Mouse (Mus musculus): ENCODE measurements around the gene Helq. TPM values are rescaled to one million over a fixed set of nuclear protein-coding genes. Genes with fewer than 3 reads are reported as not detected.

Gene Helq
- polyA plus RNA-seq (2012; ENCODE audit: low replicate concordance): 12.8 and 22.5 TPM in 2 replicates

DNA sequence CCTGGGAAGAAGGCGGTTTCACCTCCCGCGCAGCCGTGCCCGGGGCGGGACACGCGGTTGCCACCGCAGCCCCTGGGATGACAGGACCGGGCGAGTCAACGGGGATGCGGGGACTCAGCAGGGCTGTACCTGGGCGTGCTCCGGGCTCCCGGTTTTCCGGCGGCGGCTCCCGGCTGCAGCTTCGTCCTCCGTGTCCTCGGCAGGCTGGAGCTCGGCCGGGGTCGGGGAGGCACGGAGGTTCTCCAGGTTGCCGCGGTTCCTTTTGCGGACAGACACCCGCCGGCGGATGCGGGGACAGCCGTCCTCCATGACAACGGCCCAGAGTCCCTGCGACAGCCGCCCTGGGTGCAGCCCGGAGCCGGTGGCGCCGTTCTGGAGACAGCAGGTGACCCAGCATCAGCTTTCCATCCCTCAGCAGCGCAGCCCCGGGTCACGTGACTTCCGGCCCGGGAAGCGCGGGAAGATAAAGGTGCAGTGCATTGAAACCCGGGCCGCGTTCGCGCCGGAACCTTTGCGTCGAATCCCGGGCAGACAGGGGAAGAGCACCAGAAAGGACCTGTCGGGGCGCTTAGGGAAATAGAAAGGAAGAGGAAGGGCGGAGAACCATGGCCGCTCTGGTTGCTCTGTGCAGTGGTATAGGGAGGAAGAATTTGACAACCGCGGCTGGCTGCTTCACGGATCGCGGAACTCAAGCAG is at the start of gene Helq, which contains the start of gene Mrps18c:
Gene Helq, minus strand, starts transcription at position 434 of the 696 bp plus-strand sequence.
Gene Mrps18c, plus strand, starts transcription at position 463 of the 696 bp plus-strand sequence.

DNA sequence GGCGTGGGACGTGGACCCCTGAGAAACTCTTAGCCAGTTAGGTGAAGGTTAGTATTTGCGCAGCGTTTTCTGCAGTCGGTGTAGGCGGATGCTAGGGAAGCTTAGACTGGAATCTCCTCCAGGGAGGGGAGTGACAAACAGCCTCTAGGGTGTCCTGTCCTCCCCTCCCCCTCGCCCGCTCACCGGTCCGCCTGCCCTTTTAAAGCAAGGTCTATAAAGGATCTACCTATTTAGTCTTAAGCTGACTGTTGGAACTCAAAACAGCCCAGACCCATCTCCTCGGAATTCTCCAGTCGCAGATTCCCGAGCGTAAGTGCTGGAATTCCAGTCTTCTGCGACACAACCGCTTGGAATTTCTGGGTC is 47.1 kb upstream of the Helq start, which contains the start of gene Gpat3:
Gene Gpat3, plus strand, starts transcription at position 229 of the 363 bp plus-strand sequence.

DNA sequence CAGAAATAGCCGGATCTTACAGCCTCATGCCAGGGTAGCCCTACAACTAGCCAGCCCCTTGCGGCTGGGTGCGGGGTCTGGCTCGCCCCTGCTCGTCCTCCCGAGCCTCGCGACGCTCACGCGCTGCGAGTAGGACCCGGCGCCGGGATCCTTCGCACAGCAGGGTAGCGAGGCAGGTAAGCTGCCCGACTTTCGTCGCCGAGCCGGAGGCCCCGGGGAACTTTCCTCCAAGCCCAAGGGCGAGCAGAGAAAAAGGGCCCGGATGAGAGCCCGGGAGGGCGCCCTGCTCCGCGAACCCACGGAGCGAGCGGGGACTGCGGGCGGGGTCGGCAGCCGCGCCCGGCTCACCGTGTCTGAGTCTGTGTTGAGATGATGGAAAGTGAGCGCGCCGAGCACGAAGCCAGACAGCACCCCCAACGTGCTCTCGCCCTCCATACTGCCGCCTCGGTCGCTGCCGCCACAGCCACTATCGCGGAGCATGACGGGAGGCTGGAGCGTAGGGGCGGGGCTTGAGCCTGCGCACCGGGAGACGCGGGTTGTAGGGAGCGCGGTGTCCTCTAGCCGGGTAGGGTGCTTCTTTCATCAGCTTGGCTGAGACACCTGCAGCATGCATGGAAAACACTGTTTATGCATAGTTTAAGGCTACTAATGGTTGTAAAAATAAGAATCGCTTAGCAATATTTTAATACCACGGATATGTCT is 22.2 kb upstream of the Helq start, which contains the start of gene Abraxas1:
Gene Abraxas1, minus strand, starts transcription at position 483 of the 702 bp plus-strand sequence.

DNA sequence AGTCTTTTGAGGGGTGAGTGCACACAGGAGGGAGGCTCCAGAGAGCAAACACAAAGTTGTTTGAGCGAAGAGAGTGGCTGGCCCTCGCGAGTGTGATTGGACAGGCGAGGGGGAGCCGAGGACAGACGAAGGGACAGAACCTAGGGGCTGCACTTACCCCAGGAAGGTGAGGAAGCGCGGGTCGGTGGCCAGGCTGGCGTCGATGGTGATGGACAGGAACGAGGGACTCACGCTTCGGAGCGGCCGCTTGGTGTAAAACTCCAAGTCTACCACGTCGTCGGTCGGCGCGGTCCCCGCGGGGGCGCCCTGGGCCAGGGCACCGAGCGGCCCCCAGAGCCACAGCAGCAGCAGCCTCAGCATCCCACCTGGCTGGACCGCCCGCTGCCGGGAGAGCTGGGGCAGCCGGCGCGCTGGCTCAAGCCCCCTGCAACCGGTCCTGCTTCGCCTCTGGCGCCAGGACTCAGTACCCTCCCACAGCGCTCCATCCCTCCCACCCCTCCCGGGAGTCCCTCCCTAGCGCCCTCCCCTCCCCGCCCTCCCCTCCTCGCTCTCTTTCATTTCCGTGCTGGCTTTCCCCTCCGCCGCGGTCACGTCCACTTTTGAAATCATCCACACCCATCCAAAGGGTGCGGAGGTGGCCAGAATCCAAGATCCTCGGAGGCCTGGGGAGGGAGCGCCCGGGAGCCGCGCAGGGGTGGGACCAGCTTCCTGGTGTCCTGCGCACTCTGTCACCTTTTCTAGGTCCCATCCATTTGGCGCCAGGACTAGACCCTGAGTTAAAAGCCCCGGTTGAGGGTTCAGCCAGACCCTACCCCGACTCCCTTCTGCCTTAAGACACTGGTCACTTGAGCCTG is 78.9 kb downstream of the Helq start, which contains the start of gene Hpse:
Gene Hpse, minus strand, starts transcription at position 482 of the 854 bp plus-strand sequence.

Other genes starting within 250 kb of the Helq start
- gene Plac8, start 226.4 kb downstream of the Helq start, polyA plus RNA-seq (2012; ENCODE audit: low replicate concordance): 17.3 and 21.0 TPM in 2 replicates
- 42.3 and 87.3 TPM in 2 replicates for gene Coq2, start 123.5 kb downstream of the Helq start, polyA plus RNA-seq (2012; ENCODE audit: low replicate concordance)
- 13.8 and 54.5 TPM in 2 replicates for gene Hpse, start 78.9 kb downstream of the Helq start, polyA plus RNA-seq (2012; ENCODE audit: low replicate concordance)
- 1.5 and 9.7 TPM in 2 replicates for gene Mrps18c, start within 50 bp of the Helq start, polyA plus RNA-seq (2012; ENCODE audit: low replicate concordance)
- 4.3 and 9.1 TPM in 2 replicates for gene Abraxas1, start 22.4 kb upstream of the Helq start, polyA plus RNA-seq (2012; ENCODE audit: low replicate concordance)
- gene Gpat3, start 47.1 kb upstream of the Helq start, polyA plus RNA-seq (2012; ENCODE audit: low replicate concordance): 1.0 and 2.7 TPM in 2 replicates